Mouse (Mus musculus) bone marrow, adult 2 months (tissue): ENCODE data around the gene Igsf6.

Source experiments
- CTCF ChIP-seq: fragments of 200-500 bp; IDR thresholded peaks from 2 replicates; pipeline ENCODE4 v1.5.1; 2011; ENCODE audit warnings: low read length, control low read depth; ENCODE audit not compliant: control insufficient read depth, insufficient read depth
- POLR2A ChIP-seq: fragments of 200-500 bp; IDR thresholded peaks from 2 replicates; pipeline ENCODE4 v1.6.1; 2011; ENCODE audit warnings: low read depth, mild to moderate bottlenecking, control low read depth, low read length, borderline replicate concordance; ENCODE audit not compliant: control insufficient read depth

DNA sequence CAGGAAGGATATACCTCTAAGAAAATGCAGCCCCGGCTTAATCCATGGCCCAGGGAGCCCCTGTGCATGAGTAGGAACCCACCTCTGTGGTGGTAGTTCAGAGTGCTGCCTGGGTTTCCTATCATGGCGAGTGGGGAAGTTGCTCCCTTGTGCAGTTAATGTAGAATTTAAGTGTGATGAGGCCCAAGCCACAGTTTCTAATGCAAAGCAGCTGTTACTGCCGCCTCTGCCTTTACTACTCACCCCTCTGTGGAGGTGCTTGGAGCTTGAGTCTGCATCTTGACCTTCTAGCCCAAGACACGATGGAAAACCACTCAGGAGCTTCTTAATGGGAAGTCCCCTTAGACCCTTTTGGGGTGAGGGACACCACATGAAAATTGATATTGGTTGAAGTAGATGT is 3.1 kb downstream of the Igsf6 start:
- no peak for TF ChIP-seq POLR2A
- TF ChIP-seq CTCF = no peak
